Mouse (Mus musculus): ENCODE measurements around the gene Acaa1b.

DNA sequence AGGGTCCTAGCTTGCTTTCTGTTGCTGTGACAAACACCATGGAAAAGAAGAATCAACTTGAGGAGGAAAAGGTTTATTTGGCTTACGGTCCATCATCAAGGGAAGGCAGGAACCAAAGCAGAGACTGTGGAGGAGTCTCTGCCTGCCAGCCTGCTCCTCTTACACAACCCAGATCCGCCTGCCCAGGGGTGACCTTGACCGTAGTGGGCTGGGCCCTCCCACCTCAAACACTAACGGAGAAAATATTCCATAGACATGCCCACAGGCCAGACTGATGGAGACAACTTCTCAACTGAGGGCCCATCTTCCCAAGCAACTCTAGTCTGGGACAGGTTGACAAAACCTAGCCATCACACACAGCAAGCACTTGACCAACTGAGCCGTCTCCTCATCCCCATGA lies 14.8 kb downstream of the Acaa1b start:
- TF ChIP-seq CTCF (IDR thresholded peaks at IDR 0.05; ENCODE audit: control insufficient read depth, insufficient read depth, insufficient replicate concordance, low read depth, low read length) (no peak), POLR2A (IDR thresholded peaks at IDR 0.05; ENCODE audit: control insufficient read depth, low read depth, low read length) (no peak)

All from testis, adult 2 months (tissue).